Mouse (Mus musculus) MEL (cell line): ENCODE data around the gene Nans. TPM values are rescaled to one million over a fixed set of nuclear protein-coding genes. Genes with fewer than 3 reads are reported as not detected.

ENCODE experiments used
- DNase-seq: peaks from one replicate; pipeline ENCODE4 v3.0.0; 2011; ENCODE audit warnings: low read depth, low spot score
- H3K27ac ChIP-seq: 2 replicates; pipeline ENCODE4 v1.5.1; 2012; ENCODE audit warnings: low read depth, mild to moderate bottlenecking, control low read depth, low read length, moderate library complexity; ENCODE audit not compliant: control insufficient read depth
- H3K27me3 ChIP-seq, 2 experiments: fragments of 150-350 bp in 1 of 2; sonication (generic) in 1 of 2; 2 replicates each; pipeline ENCODE4 v1.6.1; 2012; ENCODE audit warnings: low read length in 2 of 2, mild to moderate bottlenecking in 2 of 2, improper control_type of control experiment in 1 of 2, moderate library complexity in 1 of 2; ENCODE audit not compliant: insufficient read depth in 2 of 2, control insufficient read depth in 1 of 2
- H3K36me3 ChIP-seq, 2 experiments: 2 replicates each; pipeline ENCODE4 v1.6.1; 2012 to 2014; ENCODE audit warnings: low read length in 2 of 2, improper control_type of control experiment in 1 of 2, inconsistent platforms in 1 of 2, mild to moderate bottlenecking in 1 of 2; ENCODE audit not compliant: insufficient read depth in 2 of 2, control insufficient read depth in 1 of 2
- H3K4me1 ChIP-seq, 2 experiments: fragments of 150-350 bp in 1 of 2; sonication (generic) in 1 of 2; 2 replicates each; pipeline ENCODE4 v1.6.1; 2012; ENCODE audit warnings: low read length in 2 of 2, improper control_type of control experiment in 1 of 2, mild to moderate bottlenecking in 1 of 2; ENCODE audit not compliant: insufficient read depth in 2 of 2, control insufficient read depth in 1 of 2
- H3K4me3 ChIP-seq, 2 experiments: fragments of 150-350 bp in 1 of 2; sonication (generic) in 1 of 2; 2 replicates each; pipeline ENCODE4 v1.5.1; 2012; ENCODE audit warnings: low read depth in 2 of 2, low read length in 2 of 2, mild to moderate bottlenecking in 2 of 2, moderate library complexity in 2 of 2, control low read depth in 1 of 2, improper control_type of control experiment in 1 of 2; ENCODE audit not compliant: control insufficient read depth in 1 of 2, insufficient read depth in 1 of 2
- H3K79me2 ChIP-seq: 2 replicates; pipeline ENCODE4 v1.6.1; 2012; ENCODE audit warnings: mild to moderate bottlenecking, low read length, moderate library complexity; ENCODE audit not compliant: control insufficient read depth, poor library complexity, insufficient read depth
- H3K9ac ChIP-seq: 2 replicates; pipeline ENCODE4 v1.6.1; 2012; ENCODE audit warnings: low read depth, mild to moderate bottlenecking, control low read depth, low read length, moderate library complexity; ENCODE audit not compliant: control insufficient read depth, poor library complexity, severe bottlenecking
- H3K9me3 ChIP-seq: fragments of 150-350 bp; sonication (generic); replicated peaks from 2 replicates; pipeline ENCODE4 v1.6.1; 2012; ENCODE audit warnings: mild to moderate bottlenecking, low read length, improper control_type of control experiment, moderate library complexity; ENCODE audit not compliant: insufficient read depth
- BHLHE40 ChIP-seq: IDR thresholded peaks from 2 replicates; pipeline ENCODE4 v1.6.1; 2012; ENCODE audit warnings: low read depth, mild to moderate bottlenecking, inconsistent platforms, low read length, improper control_type of control experiment, borderline replicate concordance
- CHD1 ChIP-seq: IDR thresholded peaks from 2 replicates; pipeline ENCODE4 v1.6.1; 2012; ENCODE audit warnings: low read depth, mild to moderate bottlenecking, inconsistent platforms, low read length, improper control_type of control experiment
- CHD2 ChIP-seq: IDR thresholded peaks from 2 replicates; pipeline ENCODE4 v1.6.1; 2011; ENCODE audit warnings: low read length, improper control_type of control experiment
- CTCF ChIP-seq, 3 experiments: IDR thresholded peaks in 2 of 3; conservative IDR thresholded peaks in 1 of 3; 2 replicates each; pipeline ENCODE4 v1.5.1; 2011 to 2012; ENCODE audit warnings: low read length in 3 of 3, low read depth in 2 of 3, mild to moderate bottlenecking in 2 of 3, improper control_type of control experiment in 1 of 3, inconsistent platforms in 1 of 3, mixed read lengths in 1 of 3, moderate library complexity in 1 of 3; ENCODE audit not compliant: control insufficient read depth in 1 of 3, insufficient read depth in 1 of 3, poor library complexity in 1 of 3, severe bottlenecking in 1 of 3
- E2F4 ChIP-seq: IDR thresholded peaks from 2 replicates; pipeline ENCODE4 v1.6.1; 2011; ENCODE audit warnings: low read depth, low read length, improper control_type of control experiment, borderline replicate concordance
- ETS1 ChIP-seq: IDR thresholded peaks from 2 replicates; pipeline ENCODE4 v1.6.1; 2012; ENCODE audit warnings: low read depth, mild to moderate bottlenecking, inconsistent platforms, low read length, improper control_type of control experiment, moderate library complexity
- GABPA ChIP-seq: IDR thresholded peaks from 2 replicates; pipeline ENCODE4 v1.6.1; 2012; ENCODE audit warnings: low read depth, mild to moderate bottlenecking, inconsistent platforms, low read length, improper control_type of control experiment, moderate library complexity
- HCFC1 ChIP-seq: IDR thresholded peaks from 2 replicates; pipeline ENCODE4 v1.6.1; 2012; ENCODE audit warnings: low read depth, mild to moderate bottlenecking, inconsistent platforms, low read length, improper control_type of control experiment, moderate library complexity
- JUND ChIP-seq: IDR thresholded peaks from 2 replicates; pipeline ENCODE4 v1.6.1; 2011; ENCODE audit warnings: low read depth, mild to moderate bottlenecking, improper control_type of control experiment, low read length
- KAT2A ChIP-seq: conservative IDR thresholded peaks from 2 replicates; pipeline ENCODE4 v1.6.1; 2012; ENCODE audit warnings: low read depth, low read length, improper control_type of control experiment, inconsistent platforms
- MAX ChIP-seq: IDR thresholded peaks from 2 replicates; pipeline ENCODE4 v1.6.1; 2011; ENCODE audit warnings: low read length, improper control_type of control experiment
- MEF2A ChIP-seq: IDR thresholded peaks from 2 replicates; pipeline ENCODE4 v1.6.1; 2014; ENCODE audit warnings: low read depth, mild to moderate bottlenecking, inconsistent platforms, low read length, improper control_type of control experiment; ENCODE audit not compliant: poor library complexity, insufficient replicate concordance, severe bottlenecking; ENCODE audit errors: extremely low read depth
- MXI1 ChIP-seq: IDR thresholded peaks from 2 replicates; pipeline ENCODE4 v1.6.1; 2011; ENCODE audit warnings: mild to moderate bottlenecking, low read depth, low read length, improper control_type of control experiment
- MYB ChIP-seq: IDR thresholded peaks from 2 replicates; pipeline ENCODE4 v1.6.1; 2011; ENCODE audit warnings: mild to moderate bottlenecking, low read depth, low read length, improper control_type of control experiment
- MYC ChIP-seq: IDR thresholded peaks from 2 replicates; pipeline ENCODE4 v1.6.1; 2011; ENCODE audit warnings: low read depth, mild to moderate bottlenecking, low read length, improper control_type of control experiment, moderate library complexity
- NELFE ChIP-seq: IDR thresholded peaks from 2 replicates; pipeline ENCODE4 v1.6.1; 2011; ENCODE audit warnings: low read depth, low read length, improper control_type of control experiment
- POLR2A ChIP-seq, 2 experiments: IDR thresholded peaks; 2 replicates each; pipeline ENCODE4 v1.6.1; 2011 to 2012; ENCODE audit warnings: low read length in 2 of 2, mild to moderate bottlenecking in 2 of 2, control low read depth in 1 of 2, improper control_type of control experiment in 1 of 2, low read depth in 1 of 2, moderate library complexity in 1 of 2; ENCODE audit not compliant: control insufficient read depth in 1 of 2, insufficient read depth in 1 of 2, poor library complexity in 1 of 2
- POLR2AphosphoS2 ChIP-seq: IDR thresholded peaks from 2 replicates; pipeline ENCODE4 v1.6.1; 2011; ENCODE audit warnings: low read length, improper control_type of control experiment
- RAD21 ChIP-seq: IDR thresholded peaks from 2 replicates; pipeline ENCODE4 v1.6.1; 2011; ENCODE audit warnings: mild to moderate bottlenecking, low read depth, low read length, improper control_type of control experiment
- RCOR1 ChIP-seq: IDR thresholded peaks from 2 replicates; pipeline ENCODE4 v1.6.1; 2012; ENCODE audit warnings: low read depth, mild to moderate bottlenecking, inconsistent platforms, low read length, improper control_type of control experiment
- SIN3A ChIP-seq: IDR thresholded peaks from 2 replicates; pipeline ENCODE4 v1.6.1; 2012; ENCODE audit warnings: low read length, improper control_type of control experiment, inconsistent platforms
- SMC3 ChIP-seq: IDR thresholded peaks from 2 replicates; pipeline ENCODE4 v1.6.1; 2011; ENCODE audit warnings: low read depth, low read length, improper control_type of control experiment
- TBP ChIP-seq: IDR thresholded peaks from 2 replicates; pipeline ENCODE4 v1.8.0; 2011; ENCODE audit warnings: low read depth, low read length, improper control_type of control experiment
- UBTF ChIP-seq: IDR thresholded peaks from 2 replicates; pipeline ENCODE4 v1.6.1; 2012; ENCODE audit warnings: low read depth, mild to moderate bottlenecking, inconsistent platforms, low read length, improper control_type of control experiment, moderate library complexity, borderline replicate concordance; ENCODE audit not compliant: insufficient read depth
- USF2 ChIP-seq, 2 experiments: IDR thresholded peaks; 2 replicates each; pipeline ENCODE4 v1.6.1; 2011 to 2012; ENCODE audit warnings: improper control_type of control experiment in 2 of 2, low read length in 2 of 2, borderline replicate concordance in 1 of 2, inconsistent platforms in 1 of 2, low read depth in 1 of 2, mild to moderate bottlenecking in 1 of 2; ENCODE audit not compliant: insufficient read depth in 1 of 2
- ZC3H11A ChIP-seq: IDR thresholded peaks from 2 replicates; pipeline ENCODE4 v1.6.1; 2012; ENCODE audit warnings: low read depth, mild to moderate bottlenecking, inconsistent platforms, low read length, improper control_type of control experiment
- polyA plus RNA-seq, 2 experiments: library from polyadenylated mRNA; stranded (reverse) in 1 of 2; unstranded in 1 of 2; fragments of >175 nt in 1 of 2; fragments of >200 nt in 1 of 2; gene quantifications; 2 replicates each; pipeline versions ENCODE4 v1.2.1 to v1.2.4; 2012; ENCODE audit warnings: low replicate concordance in 2 of 2, low read depth in 1 of 2; ENCODE audit not compliant: insufficient read length in 2 of 2, insufficient read depth in 1 of 2, missing spikeins in 1 of 2
- total RNA-seq: library from RNA; depleted of rRNA; stranded (reverse); fragments of 300-350 nt; gene quantifications from 2 replicates; pipeline ENCODE4 v1.2.3, GENCODE M21; 2012

Gene Nans
- total and polyA plus RNA-seq, 3 experiments = 136 to 246 (median 182) TPM

GRCm38 (mm10) chr4:46506801-46507610 is 18.0 kb downstream of the Nans start (continued):
- TF ChIP-seq POLR2AphosphoS2 (peak; percentile 49; the same call in 1 of the 2 replicates), UBTF (no peak), CHD2 (no peak), E2F4 (no peak), RAD21 (no peak), MYB (no peak), MEF2A (no peak), USF2 (IDR thresholded peaks at IDR 0.05; ENCODE audit: borderline replicate concordance in 1 of 2, insufficient read depth in 1 of 2, low read depth in 1 of 2, low read length in 2 of 2) (0 out of 4 replicates have a peak, but pooled peaks of 1 of the 2 experiments have one; percentile 23), TBP (peak; percentile 54; the same call in 1 of the 2 replicates), BHLHE40 (0 out of 2 replicates have a peak, but pooled peaks have one; percentile 15), GABPA (no peak)

GRCm38 (mm10) chr4:46507736-46508460 is 18.9 kb downstream of the Nans start:
- Histone ChIP-seq H3K36me3 (peaks cover 2 to 10% of the 10 kb centered on the region in 2 experiments; a peak in 2 of 4 replicates), H3K27me3 (no peaks in the 10 kb centered on the region), H3K4me3 (peak overlapping the region; percentile 58 to 68), H3K9ac (peak overlapping the region; percentile 60), H3K9me3 (no peaks in the 10 kb centered on the region), H3K4me1 (peaks cover 6 to 14% of the 10 kb centered on the region in 2 experiments), H3K79me2 (no peaks in the 10 kb centered on the region; the same call in 1 of the 2 replicates), H3K27ac (peak overlapping the region; percentile 73)
- peak; percentile 96 for DNase-seq
- TF ChIP-seq HCFC1 = 0 out of 2 replicates have a peak, but pooled peaks have one; percentile 29
- TF ChIP-seq MYC = peak; percentile 15; the same call in 1 of the 2 replicates
- TF ChIP-seq SIN3A = peak; percentile 87
- TF ChIP-seq JUND = 0 out of 2 replicates have a peak, but pooled peaks have one; percentile 6
- peak; percentile 81 for TF ChIP-seq SMC3
- TF ChIP-seq CHD1 = 0 out of 2 replicates have a peak, but pooled peaks have one; percentile 82
- no peak for TF ChIP-seq GABPA
- TF ChIP-seq CTCF (IDR thresholded peaks at IDR 0.05 in 2 of 3, conservative IDR thresholded peaks at IDR 0.05 in 1 of 3; ENCODE audit: control insufficient read depth in 1 of 3, insufficient read depth in 1 of 3, low read depth in 2 of 3, low read length in 3 of 3, poor library complexity in 1 of 3, severe bottlenecking in 1 of 3) = peak; percentile 85 to 95 (median 95)
- TF ChIP-seq POLR2A (IDR thresholded peaks at IDR 0.05; ENCODE audit: control insufficient read depth in 1 of 2, insufficient read depth in 1 of 2, low read depth in 1 of 2, low read length in 2 of 2, poor library complexity in 1 of 2) = peak in 1 of 2 experiments; percentile 39; a peak in 1 of 4 replicates
- TF ChIP-seq KAT2A = no peak
- peak; percentile 78 for TF ChIP-seq RAD21
- TF ChIP-seq ZC3H11A = peak; percentile 65
- peak; percentile 34 for TF ChIP-seq MXI1
- TF ChIP-seq ETS1 = 0 out of 2 replicates have a peak, but pooled peaks have one; percentile 14
- no peak for TF ChIP-seq BHLHE40
- TF ChIP-seq NELFE = 0 out of 2 replicates have a peak, but pooled peaks have one; percentile 23
- TF ChIP-seq RCOR1 = no peak
- peak; percentile 33; the same call in 1 of the 2 replicates for TF ChIP-seq MAX
